Mouse (Mus musculus) CD4-positive naive resting alpha-beta T cell, adult 76 days (primary cell): ENCODE results near the gene Caps2. TPM values are rescaled to one million over a fixed set of nuclear protein-coding genes. Genes with fewer than 3 reads are reported as not detected.

Experiments used
- total RNA-seq: library from RNA; stranded (reverse); gene quantifications from one replicate; pipeline ENCODE4 v1.2.4, GENCODE M21; 2023

The Caps2 gene
- not detected for total RNA-seq

GRCm38 (mm10) chr10:112163168-112163766 lies at the start of gene Caps2:
TSS of gene Caps2 (plus strand) at chr10:112163621.

GRCm38 (mm10) chr10:112159882-112160560 lies 3.4 kb upstream of the Caps2 start, which contains the start of gene Glipr1l3:
TSS of gene Glipr1l3 (minus strand) at chr10:112160327.

Other genes with a start within 250 kb of the Caps2 start
- 50.1 TPM for gene Krr1, start 191.0 kb upstream of the Caps2 start, total RNA-seq
- gene Glipr1, start 161.0 kb upstream of the Caps2 start, total RNA-seq: 54.8 TPM
- gene Glipr1l1, start 103.4 kb upstream of the Caps2 start, total RNA-seq: not detected
- not detected for gene Glipr1l2, start 80.3 kb upstream of the Caps2 start, total RNA-seq
- not detected for gene Glipr1l3, start 3.3 kb upstream of the Caps2 start, total RNA-seq
- not detected for gene Kcnc2, start 107.5 kb downstream of the Caps2 start, total RNA-seq